Mouse (Mus musculus) liver, postnatal 0 days (tissue): ENCODE data around the gene Exoc8. TPM values are rescaled to one million over a fixed set of nuclear protein-coding genes. Genes with fewer than 3 reads are reported as not detected.

ENCODE experiments used
- ATAC-seq: fragments of 200-750 bp; cut with Nextera tagmentation; 2 replicates; pipeline ENCODE4 v1.8.0; 2017; ENCODE audit warnings: mild to moderate bottlenecking, moderate library complexity
- DNase-seq: peaks from one replicate; pipeline ENCODE4 v3.0.0-alpha.2; 2016
- H3K27ac ChIP-seq: fragments of 300-500 bp; sonication (generic); 2 replicates; pipeline ENCODE4 v1.5.1; 2014; ENCODE audit warnings: antibody characterized with exemption, moderate library complexity, mild to moderate bottlenecking, low read depth
- H3K27me3 ChIP-seq: fragments of 300-500 bp; sonication (generic); 2 replicates; pipeline ENCODE4 v1.6.1; 2014; ENCODE audit warnings: low read length, control low read depth, mixed read lengths; ENCODE audit not compliant: insufficient read depth
- H3K36me3 ChIP-seq: fragments of 300-500 bp; sonication (generic); replicated peaks from 2 replicates; pipeline ENCODE4 v1.6.1; 2014; ENCODE audit warnings: mild to moderate bottlenecking, control low read depth, low read length, moderate library complexity, mixed read lengths; ENCODE audit not compliant: insufficient read depth
- H3K4me1 ChIP-seq: fragments of 300-500 bp; sonication (generic); 2 replicates; pipeline ENCODE4 v1.6.1; 2014; ENCODE audit warnings: antibody characterized with exemption, mild to moderate bottlenecking, control low read depth; ENCODE audit not compliant: insufficient read depth
- H3K4me2 ChIP-seq: fragments of 300-500 bp; sonication (generic); 2 replicates; pipeline ENCODE4 v1.6.1; 2014; ENCODE audit warnings: low read depth, mild to moderate bottlenecking, low read length, moderate library complexity, mixed read lengths
- H3K4me3 ChIP-seq: fragments of 300-500 bp; sonication (generic); 2 replicates; pipeline ENCODE4 v1.5.1; 2014; ENCODE audit warnings: low read depth, low read length
- H3K9ac ChIP-seq: fragments of 300-500 bp; sonication (generic); replicated peaks from 2 replicates; pipeline ENCODE4 v1.6.1; 2014; ENCODE audit warnings: mild to moderate bottlenecking, moderate library complexity
- H3K9me3 ChIP-seq: fragments of 300-500 bp; sonication (generic); 2 replicates; pipeline ENCODE4 v1.6.1; 2016; ENCODE audit warnings: mild to moderate bottlenecking, control low read depth, low read length, mixed read lengths
- CTCF ChIP-seq: sonication (generic); IDR thresholded peaks from 2 replicates; pipeline ENCODE4 v1.5.1; 2016; ENCODE audit warnings: antibody characterized with exemption, low read depth
- EP300 ChIP-seq: IDR thresholded peaks from 2 replicates; pipeline ENCODE4 v1.6.1; 2016; ENCODE audit warnings: antibody characterized with exemption, low read depth, mild to moderate bottlenecking
- WGBS: fragments of 180-500 bp; shearing (Covaris S2); extraction: QIAGEN DNeasy Blood & Tissue Kit; methylation state at CpG from one replicate; pipeline ENCODE4 v1.1.7; 2014; ENCODE audit not compliant: insufficient replicate concordance; 5-methylcytosine and 5-hydroxymethylcytosine counted together
- polyA plus RNA-seq: library from polyadenylated mRNA; unstranded; fragments of >200 nt; fragmentation: Nextera tagmentation; extraction: Ambion mirVana; gene quantifications from 2 replicates; pipeline ENCODE4 v1.2.1, GENCODE M21; 2015

Gene Exoc8
- polyA plus RNA-seq, 1 experiment from 2014 or later, result 2.8 TPM

DNA sequence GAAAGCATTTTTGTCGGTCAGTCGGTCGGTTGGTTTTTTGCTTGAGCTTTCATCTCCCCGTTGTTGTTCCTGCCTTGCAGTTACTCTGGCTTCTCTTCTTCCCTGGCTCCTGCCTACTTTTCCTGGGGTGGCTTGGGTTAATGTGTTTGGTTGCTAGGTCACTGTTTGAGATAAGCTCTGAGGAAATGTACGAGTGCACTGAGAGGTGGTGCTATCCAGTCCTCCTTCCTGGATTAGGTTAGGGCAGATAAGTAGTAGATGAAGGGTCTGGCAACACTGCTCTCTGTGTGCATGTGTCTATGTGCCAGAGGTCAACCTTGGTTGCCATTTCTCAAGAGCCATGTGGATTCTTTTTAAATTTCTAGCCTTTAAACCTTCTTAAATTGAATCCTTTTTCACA is 24.8 kb downstream of the Exoc8 start:
- H3K27me3 ChIP-seq, result no peaks in the 10 kb centered on the region
- H3K9ac ChIP-seq, result no peak overlapping the region
- H3K4me3 ChIP-seq, result no peak overlapping the region
- peaks cover 51% of the 10 kb centered on the region for H3K36me3 ChIP-seq
- H3K27ac ChIP-seq, result no peak overlapping the region
- WGBS, result 47% methylated on average over 5 of the region's 5 CpGs
- H3K4me2 ChIP-seq, result no peak overlapping the region
- H3K4me1 ChIP-seq, result no peaks in the 10 kb centered on the region
- H3K9me3 ChIP-seq, result no peaks in the 10 kb centered on the region
- DNase-seq (no peak), ATAC-seq (no peak)
- TF ChIP-seq EP300 (no peak), CTCF (no peak)

DNA sequence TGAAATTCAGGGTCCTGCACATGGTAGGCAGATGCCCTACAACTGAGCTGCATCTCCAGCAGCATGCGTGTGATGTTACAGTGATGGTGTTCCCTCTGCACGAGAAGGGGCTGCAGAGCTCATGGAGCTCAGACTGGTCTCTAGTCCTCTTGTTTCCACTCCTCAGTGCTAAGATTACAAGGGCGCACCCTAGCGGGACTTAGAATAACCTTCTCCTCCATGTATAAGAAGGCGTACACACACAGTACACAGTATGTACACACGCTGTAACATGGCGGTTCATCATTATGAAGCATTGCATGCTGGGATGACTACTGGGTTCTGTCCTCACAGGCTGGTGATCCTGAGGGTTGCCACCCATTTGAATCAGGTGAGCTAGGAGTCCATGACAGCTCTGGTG is 25.4 kb downstream of the Exoc8 start:
- TF ChIP-seq EP300 (no peak), CTCF (no peak)
- no peak overlapping the region for H3K27ac ChIP-seq
- no peak for ATAC-seq
- H3K4me3 ChIP-seq, result no peak overlapping the region
- WGBS, result 92% methylated on average over 7 of the region's 7 CpGs
- H3K4me1 ChIP-seq, result 0 out of 2 replicates have a peak, but pooled peaks cover 4% of the 10 kb centered on the region
- H3K9ac ChIP-seq, result no peak overlapping the region
- no peaks in the 10 kb centered on the region for H3K9me3 ChIP-seq
- H3K36me3 ChIP-seq, result peaks cover 47% of the 10 kb centered on the region
- no peaks in the 10 kb centered on the region for H3K27me3 ChIP-seq
- DNase-seq, result no peak
- no peak overlapping the region for H3K4me2 ChIP-seq

- no peak for TF ChIP-seq EP300
- TF ChIP-seq CTCF, result no peak
- Histone ChIP-seq H3K4me3 (no peak overlapping the region), H3K27ac (no peak overlapping the region), H3K9me3 (no peaks in the 10 kb centered on the region), H3K27me3 (no peaks in the 10 kb centered on the region), H3K4me2 (no peak overlapping the region), H3K36me3 (peaks cover 41% of the 10 kb centered on the region), H3K4me1 (peaks cover 7% of the 10 kb centered on the region), H3K9ac (no peak overlapping the region)
- WGBS, result 75% methylated on average over 7 of the region's 7 CpGs
- DNase-seq, result no peak
- ATAC-seq, result no peak
Measured at GRCm38 (mm10) chr8:124871474-124871873, 26.0 kb downstream of the Exoc8 start.

- H3K4me3 ChIP-seq, result no peak overlapping the region
- H3K9ac ChIP-seq, result no peak overlapping the region
- H3K4me2 ChIP-seq, result no peak overlapping the region
- no peak overlapping the region for H3K27ac ChIP-seq
- ATAC-seq (no peak), DNase-seq (no peak)
- H3K4me1 ChIP-seq, result peaks cover 16% of the 10 kb centered on the region
- 78% methylated on average over 6 of the region's 6 CpGs for WGBS
- H3K27me3 ChIP-seq, result no peaks in the 10 kb centered on the region
- TF ChIP-seq CTCF (no peak), EP300 (no peak)
- H3K36me3 ChIP-seq, result peaks cover 29% of the 10 kb centered on the region
- no peaks in the 10 kb centered on the region for H3K9me3 ChIP-seq
Measured at GRCm38 (mm10) chr8:124869708-124870107, 27.8 kb downstream of the Exoc8 start.

DNA sequence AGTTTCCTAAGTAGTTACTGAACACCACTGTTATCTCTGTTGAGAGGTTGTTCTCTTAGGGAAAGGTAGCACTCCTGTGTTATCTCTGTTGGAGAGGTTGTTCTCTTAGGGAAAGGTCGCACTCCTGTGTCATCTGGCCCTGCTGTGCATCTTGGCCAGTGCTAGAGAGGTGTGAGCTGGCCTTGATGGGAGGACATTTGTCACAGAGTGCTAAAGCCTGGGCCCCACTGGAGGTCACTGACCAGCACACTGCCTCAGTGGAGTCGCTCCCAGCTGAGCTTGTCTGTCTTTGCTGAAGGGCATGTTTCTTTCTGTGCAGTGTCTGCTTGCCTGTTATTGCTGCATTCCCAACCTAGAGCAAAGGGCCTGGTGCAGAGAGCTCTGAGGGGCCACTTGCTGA is 30.4 kb downstream of the Exoc8 start:
- Histone ChIP-seq H3K27me3 (no peaks in the 10 kb centered on the region), H3K36me3 (peaks cover 4% of the 10 kb centered on the region; the same call in 1 of the 2 replicates), H3K4me2 (no peak overlapping the region), H3K27ac (no peak overlapping the region), H3K9ac (no peak overlapping the region), H3K4me3 (no peak overlapping the region), H3K9me3 (no peaks in the 10 kb centered on the region), H3K4me1 (peaks cover 25% of the 10 kb centered on the region)
- WGBS, result 63% methylated on average over 2 of the region's 2 CpGs
- TF ChIP-seq CTCF, result no peak
- no peak for TF ChIP-seq EP300
- DNase-seq (no peak), ATAC-seq (no peak)

GRCm38 (mm10) chr8:124866669-124867068 is 30.8 kb downstream of the Exoc8 start:
- ATAC-seq (no peak), DNase-seq (no peak)
- H3K9ac ChIP-seq, result no peak overlapping the region
- 36% methylated on average over 3 of the region's 3 CpGs for whole genome bisulfite sequencing
- no peak overlapping the region for H3K27ac ChIP-seq
- H3K4me2 ChIP-seq, result no peak overlapping the region
- no peaks in the 10 kb centered on the region for H3K36me3 ChIP-seq
- H3K4me3 ChIP-seq, result no peak overlapping the region
- TF ChIP-seq EP300 (no peak), CTCF (no peak)
- H3K9me3 ChIP-seq, result no peaks in the 10 kb centered on the region
- H3K27me3 ChIP-seq, result no peaks in the 10 kb centered on the region
- peaks cover 27% of the 10 kb centered on the region for H3K4me1 ChIP-seq

DNA sequence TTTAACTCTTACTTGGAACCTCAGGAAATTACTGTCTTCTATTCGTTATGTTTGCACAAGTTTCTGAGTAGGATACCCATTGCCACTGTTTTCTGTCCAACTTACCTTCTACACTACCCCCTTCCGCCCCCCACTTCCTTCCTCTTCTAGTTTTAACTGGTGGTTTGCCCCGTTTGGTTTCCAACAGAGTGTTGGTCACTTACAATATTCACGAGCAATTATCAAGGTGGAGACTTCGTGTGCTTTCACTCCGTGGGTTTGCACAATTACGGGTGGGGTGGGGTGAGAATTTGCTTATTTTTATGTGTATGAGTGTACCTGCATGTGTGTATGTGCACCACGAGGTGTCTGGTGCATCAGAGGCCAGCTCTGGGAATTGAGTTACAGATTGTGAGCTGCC is 33.8 kb downstream of the Exoc8 start:
- no peaks in the 10 kb centered on the region for H3K9me3 ChIP-seq
- H3K36me3 ChIP-seq, result peaks cover 10% of the 10 kb centered on the region
- H3K27me3 ChIP-seq, result no peaks in the 10 kb centered on the region
- ATAC-seq (no peak), DNase-seq (peak; percentile 28)
- TF ChIP-seq EP300, result no peak
- TF ChIP-seq CTCF, result no peak
- peak overlapping the region; percentile 89 for H3K4me2 ChIP-seq
- H3K4me1 ChIP-seq, result peaks cover 29% of the 10 kb centered on the region
- peak overlapping the region; percentile 97 for H3K9ac ChIP-seq
- H3K27ac ChIP-seq, result peak overlapping the region; percentile 94
- 3% methylated on average over 8 of the region's 8 CpGs for WGBS
- H3K4me3 ChIP-seq, result peak overlapping the region; percentile 95
